Mouse (Mus musculus): ENCODE results near the gene Gtf3c1. TPM values are rescaled to one million over a fixed set of nuclear protein-coding genes. Genes with fewer than 3 reads are reported as not detected.

The Gtf3c1 gene
- polyA plus RNA-seq (2017; shearing (Covaris generic)), result 61.5 TPM

GRCm38 (mm10) chr7:125707593-125708022 lies at the start of gene Gtf3c1, which contains the start of gene D430042O09Rik:
TSS of gene Gtf3c1 (minus strand) at chr7:125707780.
TSS of gene D430042O09Rik (plus strand) at chr7:125707888.

GRCm38 (mm10) chr7:125603185-125603631 lies 104.4 kb downstream of the Gtf3c1 start, which contains the start of gene Il21r:
TSS of gene Il21r (plus strand) at chr7:125603429.

Other genes with a start within 250 kb of the Gtf3c1 start
- gene Nsmce1, start 216.2 kb downstream of the Gtf3c1 start, polyA plus RNA-seq (2017; shearing (Covaris generic)), result 149 TPM
- gene Il4ra, start 155.7 kb downstream of the Gtf3c1 start, polyA plus RNA-seq (2017; shearing (Covaris generic)), result 229 TPM
- gene Il21r, start 104.4 kb downstream of the Gtf3c1 start, polyA plus RNA-seq (2017; shearing (Covaris generic)), result 340 TPM
- gene D430042O09Rik, start 108 bp upstream of the Gtf3c1 start, polyA plus RNA-seq (2017; shearing (Covaris generic)), result 10.2 TPM